Mouse (Mus musculus) limb, embryonic 13.5 days (tissue): Measurements from ENCODE around the gene Vmn2r21. TPM values are rescaled to one million over a fixed set of nuclear protein-coding genes. Genes with fewer than 3 reads are reported as not detected.
"Not testable (repeated sequence)": the region's sequence is repeated elsewhere in the genome, so short reads cannot be mapped to it uniquely, and the experiment has no call there.

ENCODE experiments used
- ATAC-seq: fragments of 200-750 bp; cut with Nextera tagmentation; 2 replicates; pipeline ENCODE4 v1.8.0; 2017; ENCODE audit warnings: low read depth, moderate number of reproducible peaks, moderate TSS enrichment; ENCODE audit not compliant: low FRiP score
- H3K27ac ChIP-seq: fragments of 300-500 bp; sonication (generic); 2 replicates; pipeline ENCODE4 v1.5.1; 2015; ENCODE audit warnings: inconsistent platforms, mild to moderate bottlenecking, moderate library complexity
- H3K27me3 ChIP-seq: fragments of 300-500 bp; sonication (generic); 2 replicates; pipeline ENCODE4 v1.6.1; 2015; ENCODE audit warnings: mild to moderate bottlenecking, inconsistent platforms
- H3K36me3 ChIP-seq: fragments of 300-500 bp; sonication (generic); 2 replicates; pipeline ENCODE4 v1.6.1; 2015; ENCODE audit warnings: inconsistent platforms, mild to moderate bottlenecking, moderate library complexity
- H3K4me1 ChIP-seq: fragments of 300-500 bp; sonication (generic); 2 replicates; pipeline ENCODE4 v1.6.1; 2015; ENCODE audit warnings: inconsistent platforms
- H3K4me2 ChIP-seq: fragments of 300-500 bp; sonication (generic); replicated peaks from 2 replicates; pipeline ENCODE4 v1.6.1; 2015; ENCODE audit warnings: inconsistent platforms, mild to moderate bottlenecking, moderate library complexity
- H3K4me3 ChIP-seq: fragments of 300-500 bp; sonication (generic); 2 replicates; pipeline ENCODE4 v1.5.1; 2015; ENCODE audit warnings: moderate library complexity, mild to moderate bottlenecking, inconsistent platforms
- H3K9ac ChIP-seq: fragments of 300-500 bp; sonication (generic); 2 replicates; pipeline ENCODE4 v1.6.1; 2015; ENCODE audit warnings: mild to moderate bottlenecking, inconsistent platforms
- H3K9me3 ChIP-seq: fragments of 300-500 bp; sonication (generic); 2 replicates; pipeline ENCODE4 v1.6.1; 2016; ENCODE audit warnings: inconsistent platforms
- WGBS: fragments of 180-500 bp; shearing (Covaris S2); methylation state at CpG from one replicate; pipeline ENCODE4 v1.1.7; 2015; 5-methylcytosine and 5-hydroxymethylcytosine counted together
- polyA plus RNA-seq: library from polyadenylated mRNA; unstranded; fragments of >200 nt; fragmentation: Nextera tagmentation; extraction: Ambion mirVana; gene quantifications from 2 replicates; pipeline ENCODE4 v1.2.1, GENCODE M21; 2015

Gene Vmn2r21
- not detected in 2 replicates for polyA plus RNA-seq

DNA sequence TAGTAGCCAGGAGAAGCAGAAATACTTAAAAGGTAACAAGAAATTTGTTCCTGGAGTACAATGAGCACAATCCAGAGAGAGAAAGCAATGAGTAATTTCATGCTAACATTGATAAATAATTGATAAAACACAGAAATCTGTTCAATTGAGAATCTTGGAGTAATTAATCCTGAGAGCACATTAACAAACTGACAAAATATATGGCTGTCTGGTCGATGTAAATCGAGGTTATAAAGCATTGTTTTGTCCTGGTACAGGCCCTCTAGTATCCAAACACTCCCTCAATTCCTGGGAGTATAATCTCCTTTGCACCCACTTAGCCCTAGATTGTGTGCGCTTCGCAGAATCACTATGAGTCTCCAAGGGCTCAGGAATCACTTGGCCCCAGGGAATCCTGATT lies at the start of gene Vmn2r21:
TSS of gene Vmn2r21 (minus strand) at position 101 of the 400 bp plus-strand sequence.
- no CpG with 5 or more reads among the region's 4 CpGs for WGBS
- not testable (repeated sequence) for H3K9me3 ChIP-seq, H3K4me3 ChIP-seq, H3K4me1 ChIP-seq, H3K4me2 ChIP-seq, H3K9ac ChIP-seq, ATAC-seq, H3K27ac ChIP-seq, H3K27me3 ChIP-seq, H3K36me3 ChIP-seq

- H3K27ac ChIP-seq, H3K4me1 ChIP-seq, H3K4me3 ChIP-seq, ATAC-seq, H3K4me2 ChIP-seq, H3K27me3 ChIP-seq, H3K9me3 ChIP-seq, H3K36me3 ChIP-seq, H3K9ac ChIP-seq: not testable (repeated sequence)
- WGBS = no CpG with 5 or more reads among the region's 2 CpGs
Measured at GRCm38 (mm10) chr6:123574698-123575097, 41.5 kb upstream of the Vmn2r21 start.

- not testable (repeated sequence) for H3K27ac ChIP-seq, H3K4me1 ChIP-seq, H3K9me3 ChIP-seq, H3K9ac ChIP-seq, H3K4me2 ChIP-seq, H3K4me3 ChIP-seq, ATAC-seq, H3K36me3 ChIP-seq, H3K27me3 ChIP-seq
- WGBS = no CpG with 5 or more reads among the region's 1 CpGs
Measured at GRCm38 (mm10) chr6:123539755-123540154, 6.5 kb upstream of the Vmn2r21 start.

- not testable (repeated sequence) for H3K9ac ChIP-seq, H3K4me1 ChIP-seq, H3K9me3 ChIP-seq, H3K27me3 ChIP-seq, H3K4me2 ChIP-seq, H3K27ac ChIP-seq, H3K4me3 ChIP-seq, ATAC-seq, H3K36me3 ChIP-seq
- WGBS = no CpG with 5 or more reads among the region's 8 CpGs
Measured at GRCm38 (mm10) chr6:123522263-123523011, 10.8 kb downstream of the Vmn2r21 start.

GRCm38 (mm10) chr6:123473045-123473444 lies 60.2 kb downstream of the Vmn2r21 start:
- H3K9ac ChIP-seq, H3K27ac ChIP-seq, H3K4me2 ChIP-seq, H3K9me3 ChIP-seq, H3K4me1 ChIP-seq, ATAC-seq, H3K4me3 ChIP-seq, H3K27me3 ChIP-seq, H3K36me3 ChIP-seq: not testable (repeated sequence)
- no CpG with 5 or more reads among the region's 5 CpGs for WGBS

- not testable (repeated sequence) for H3K9me3 ChIP-seq, H3K9ac ChIP-seq, ATAC-seq, H3K27me3 ChIP-seq, H3K4me2 ChIP-seq, H3K4me1 ChIP-seq, H3K27ac ChIP-seq, H3K4me3 ChIP-seq, H3K36me3 ChIP-seq
- no CpG with 5 or more reads among the region's 2 CpGs for WGBS
Measured at GRCm38 (mm10) chr6:123472458-123472987, 60.7 kb downstream of the Vmn2r21 start.

DNA sequence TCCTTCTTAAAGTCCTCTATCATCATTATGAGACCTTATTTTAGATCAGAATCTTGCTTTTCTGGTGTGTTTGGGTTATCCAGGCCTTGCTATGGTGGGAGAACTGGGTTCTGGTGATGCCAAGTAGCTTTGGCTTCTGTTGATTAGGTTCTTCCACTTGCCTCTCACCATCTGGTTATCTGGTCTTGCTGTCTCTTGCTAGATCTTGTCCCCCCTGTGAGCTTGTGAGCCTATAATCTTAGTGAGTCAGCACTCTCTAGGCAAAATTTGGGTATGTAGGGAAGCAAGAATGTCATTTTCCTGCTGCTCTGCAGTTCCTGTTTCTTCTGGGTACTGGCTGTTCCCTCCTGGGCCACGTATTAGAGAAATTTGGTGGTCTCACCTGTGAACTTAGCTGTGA lies 64.6 kb downstream of the Vmn2r21 start:
- H3K36me3 ChIP-seq, H3K9ac ChIP-seq, H3K27me3 ChIP-seq, ATAC-seq, H3K4me2 ChIP-seq, H3K4me1 ChIP-seq, H3K27ac ChIP-seq, H3K4me3 ChIP-seq, H3K9me3 ChIP-seq: not testable (repeated sequence)
- no CpG with 5 or more reads among the region's 1 CpGs for WGBS

Other genes with a start within 250 kb of the Vmn2r21 start
- not detected in 2 replicates for gene Clec4e, start 243.5 kb downstream of the Vmn2r21 start, polyA plus RNA-seq
- gene Vmn2r19, start 225.1 kb downstream of the Vmn2r21 start, polyA plus RNA-seq = not detected in 2 replicates
- gene Vmn2r20, start 115.3 kb downstream of the Vmn2r21 start, polyA plus RNA-seq = not detected in 2 replicates
- gene Vmn2r22, start 117.3 kb upstream of the Vmn2r21 start, polyA plus RNA-seq = not detected in 2 replicates
- gene Vmn2r23, start 169.3 kb upstream of the Vmn2r21 start, polyA plus RNA-seq = not detected in 2 replicates
- not detected in 2 replicates for gene Vmn2r24, start 245.5 kb upstream of the Vmn2r21 start, polyA plus RNA-seq